Mouse (Mus musculus) gonadal fat pad, adult 2 months (tissue): Measurements from ENCODE around the gene Th. TPM values are rescaled to one million over a fixed set of nuclear protein-coding genes. Genes with fewer than 3 reads are reported as not detected.
A peak's percentile ranks its signal among the peaks of the same experiment; 100 is the strongest.

Experiments
- DNase-seq: peaks from one replicate; pipeline ENCODE4 v3.0.0-alpha.2; 2012; ENCODE audit warnings: low read depth
- polyA plus RNA-seq: library from polyadenylated mRNA; depleted of rRNA; stranded (reverse); fragments of >200 nt; gene quantifications from 2 replicates; pipeline ENCODE4 v1.2.3, GENCODE M21; 2012; rRNA removed

Th gene
- polyA plus RNA-seq = 0.30 and 0.68 TPM in 2 replicates

GRCm38 (mm10) chr7:142931028-142931427, at the start of gene Th:
Gene Th (minus strand): TSS chr7:142931128.
- DNase-seq = no peak

GRCm38 (mm10) chr7:142968809-142969511, 38.0 kb upstream of the Th start, which contains the start of gene Ascl2:
Gene Ascl2 (minus strand): TSS chr7:142969264.
- DNase-seq = no peak

- no peak for DNase-seq
Observed at GRCm38 (mm10) chr7:142967884-142968808, 37.2 kb upstream of the Th start.

GRCm38 (mm10) chr7:142967414-142967883, 36.5 kb upstream of the Th start:
- DNase-seq = peak; percentile 6

DNA sequence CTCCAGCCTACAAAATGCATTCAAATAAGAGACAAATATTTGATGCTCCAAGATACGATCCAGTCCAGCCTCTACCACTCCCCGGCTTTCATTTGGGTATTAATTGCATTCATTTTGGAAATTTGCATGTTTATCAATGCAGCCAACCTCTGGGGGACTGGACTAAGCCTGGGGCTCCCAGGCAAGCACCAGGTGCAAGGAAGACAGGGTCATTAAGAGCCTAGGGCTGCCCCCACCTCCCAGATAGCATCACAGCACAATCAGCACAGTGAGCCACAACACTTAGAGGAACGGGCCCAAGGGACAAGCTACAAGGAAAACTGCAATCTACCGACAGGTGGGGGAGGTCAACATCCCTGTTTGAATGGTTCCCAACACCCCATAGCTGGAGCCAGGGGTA, 28.8 kb upstream of the Th start:
- DNase-seq = no peak

- DNase-seq = no peak
Observed at GRCm38 (mm10) chr7:142958817-142959216, 27.9 kb upstream of the Th start.

GRCm38 (mm10) chr7:142956018-142956417, 25.1 kb upstream of the Th start:
- no peak for DNase-seq

DNA sequence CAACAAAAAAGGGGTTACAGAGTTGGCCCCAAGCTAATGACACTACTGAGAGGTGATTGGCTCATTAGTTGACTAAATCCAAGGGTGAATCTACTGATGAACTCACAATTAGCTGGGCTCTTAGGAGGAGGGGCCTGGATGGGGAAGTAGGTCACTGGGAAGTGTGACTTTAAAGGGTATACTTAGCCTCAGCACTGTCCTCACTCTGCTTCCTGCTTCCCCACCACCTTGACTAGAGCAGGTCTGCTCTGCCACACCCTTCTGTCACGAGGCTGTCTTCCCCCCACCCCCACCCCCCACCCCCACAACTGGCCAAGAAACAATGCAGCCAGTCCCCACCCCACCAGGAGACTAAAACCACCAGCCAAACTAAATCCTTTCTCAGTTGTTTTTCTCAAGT, 18.6 kb upstream of the Th start:
- no peak for DNase-seq

- no peak for DNase-seq
Observed at GRCm38 (mm10) chr7:142937631-142938030, 6.7 kb upstream of the Th start.

DNA sequence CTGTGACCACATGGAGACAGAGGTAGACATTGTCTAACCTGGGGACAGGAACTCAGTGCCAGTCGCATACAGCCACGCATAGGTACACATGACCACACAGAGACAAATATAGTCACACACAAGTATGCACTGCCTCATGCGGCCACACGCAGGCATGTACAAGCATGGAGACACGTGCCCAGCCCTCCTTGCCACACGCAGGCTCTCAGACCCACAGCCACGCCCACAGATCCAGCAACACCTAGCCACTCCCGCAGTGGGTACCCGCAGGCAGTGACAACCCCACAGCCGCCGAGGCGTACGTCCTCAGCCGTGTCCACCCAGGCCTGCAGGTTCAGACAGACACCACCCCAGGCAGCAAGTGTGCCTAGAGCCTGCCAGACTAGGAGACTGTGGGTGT, 4.8 kb upstream of the Th start:
- DNase-seq = no peak

- no peak for DNase-seq
Observed at GRCm38 (mm10) chr7:142932469-142932868, 1.5 kb upstream of the Th start.

GRCm38 (mm10) chr7:142929516-142929915, 1.4 kb downstream of the Th start:
- no peak for DNase-seq

GRCm38 (mm10) chr7:142927293-142927692, 3.6 kb downstream of the Th start:
- DNase-seq = no peak

DNA sequence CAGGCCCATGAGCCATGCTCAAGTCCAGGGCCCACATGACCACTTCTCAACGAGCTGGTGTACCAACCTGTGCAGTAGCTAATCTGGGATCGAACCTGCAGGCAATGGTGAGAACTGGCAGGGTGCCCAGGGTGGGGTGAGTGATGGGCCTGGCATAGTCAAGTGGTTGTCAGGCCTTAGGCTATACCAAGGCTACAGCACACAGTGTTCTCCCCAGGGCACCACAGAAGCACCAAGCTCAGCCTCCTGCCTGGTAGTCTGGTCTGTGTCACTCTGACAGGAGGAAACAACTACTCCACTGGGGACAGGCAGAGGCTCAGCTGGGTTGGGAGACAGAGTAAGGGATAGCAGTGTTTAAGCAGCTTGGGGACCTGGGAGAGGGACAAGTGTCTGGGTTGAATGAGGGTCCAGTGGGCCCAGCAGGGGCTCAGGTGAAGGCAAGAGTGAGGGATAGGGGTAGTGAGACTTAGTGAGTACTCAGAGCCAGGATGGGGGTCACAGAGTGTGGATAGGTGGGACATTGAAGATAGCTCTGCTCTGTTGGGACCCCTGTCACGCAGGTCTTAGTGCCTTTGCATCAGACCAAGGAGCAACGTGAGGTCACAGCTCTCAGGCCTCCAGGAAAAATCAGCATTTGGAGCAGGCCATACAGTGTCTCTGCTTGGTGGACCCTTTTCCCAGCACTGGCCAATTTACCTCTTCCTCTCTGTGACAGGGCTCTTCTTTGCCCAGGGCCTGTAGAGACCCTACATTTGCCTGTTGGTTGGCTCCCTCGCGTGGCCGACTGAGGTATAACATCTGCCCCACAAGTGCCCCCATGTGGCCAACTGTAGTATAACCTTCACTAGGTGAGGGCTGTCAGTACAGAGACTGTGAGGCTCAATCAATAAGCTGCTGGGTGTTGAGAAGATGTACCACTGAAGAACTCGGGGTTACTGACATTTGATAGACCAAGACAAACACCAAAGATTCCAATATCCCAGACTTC, 12.0 kb downstream of the Th start:
- no peak for DNase-seq

DNA sequence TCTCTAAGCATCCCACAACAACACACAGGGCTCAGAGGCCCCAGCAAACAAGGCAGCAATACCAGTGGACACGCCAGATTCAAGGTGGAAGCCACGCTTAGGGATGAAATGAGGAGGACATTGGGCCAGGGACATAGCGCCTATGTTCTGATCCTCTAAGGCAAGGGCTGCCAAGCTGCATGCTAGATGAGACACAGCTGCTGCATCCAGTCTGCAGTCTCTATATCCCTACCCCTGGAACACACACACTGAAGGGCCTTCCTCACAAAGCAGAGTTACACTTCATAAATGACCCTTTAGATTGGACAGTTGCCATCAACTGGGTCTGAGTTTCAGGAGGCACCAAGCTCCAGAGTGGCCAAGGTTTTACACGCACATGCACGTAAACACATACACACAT, 13.3 kb downstream of the Th start:
- DNase-seq = no peak

GRCm38 (mm10) chr7:142916178-142916577, 14.8 kb downstream of the Th start:
- no peak for DNase-seq

GRCm38 (mm10) chr7:142911682-142912081, 19.2 kb downstream of the Th start:
- no peak for DNase-seq

DNA sequence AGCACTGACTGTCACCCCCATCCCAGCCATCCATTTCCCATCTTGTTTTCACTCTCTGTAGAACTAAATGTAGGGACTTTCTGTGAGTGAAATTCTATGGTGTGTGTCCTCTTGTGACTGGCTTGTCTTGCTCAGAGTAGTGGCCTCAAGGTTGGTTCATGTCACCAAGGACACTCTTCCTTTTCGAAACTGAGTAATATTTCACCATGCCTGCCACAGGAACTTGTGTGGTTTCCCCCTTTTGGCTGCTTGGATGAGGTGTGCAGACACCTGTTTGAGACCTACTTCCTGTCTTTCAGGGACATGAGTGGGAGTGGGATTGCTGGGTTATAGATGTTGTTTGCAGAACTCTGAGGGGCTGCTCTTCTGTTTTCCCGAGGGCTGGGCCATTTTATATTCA, 20.8 kb downstream of the Th start:
- DNase-seq = no peak

DNA sequence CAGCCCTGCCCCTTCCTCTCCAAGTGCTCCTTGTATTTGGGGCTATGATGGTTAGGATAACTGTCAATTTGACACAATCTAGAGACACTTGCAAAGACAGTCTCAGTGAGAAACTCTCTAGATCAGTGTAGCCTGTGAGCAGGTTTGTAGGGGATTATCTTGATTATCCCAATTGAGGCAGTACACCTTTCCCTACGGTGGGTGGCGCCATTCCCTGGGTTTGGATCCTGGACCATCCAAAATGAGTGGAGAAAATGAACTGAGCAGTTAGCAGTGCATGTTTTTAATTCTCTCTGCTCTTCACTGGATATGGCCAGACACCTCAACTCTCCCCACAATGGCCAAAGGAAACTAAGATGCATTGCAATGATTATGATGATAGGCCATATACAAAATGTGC, 21.3 kb downstream of the Th start:
- DNase-seq = no peak

GRCm38 (mm10) chr7:142905606-142906005, 25.3 kb downstream of the Th start:
- DNase-seq = no peak

DNA sequence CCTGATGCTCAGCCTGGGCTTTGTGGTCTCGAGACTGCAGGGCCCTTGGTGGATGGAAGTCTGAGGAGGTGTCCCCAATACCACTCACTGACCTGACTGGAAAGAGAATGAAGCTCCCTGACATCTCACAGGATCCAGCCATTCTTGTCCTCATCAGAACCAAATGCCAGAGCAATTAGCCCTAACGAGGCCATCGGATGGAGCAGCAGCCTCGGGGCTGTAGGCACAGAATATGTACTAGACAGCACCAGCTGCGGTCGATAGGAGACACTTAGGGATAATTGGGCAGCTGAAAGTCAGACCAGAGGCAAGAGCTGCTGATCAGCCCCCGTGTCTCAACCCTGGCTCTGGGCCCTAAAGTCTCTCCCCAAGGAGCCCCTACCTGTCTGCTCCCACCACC, 26.6 kb downstream of the Th start:
- DNase-seq = no peak

- no peak for DNase-seq
Observed at GRCm38 (mm10) chr7:142902931-142903330, 28.0 kb downstream of the Th start.
